Mouse (Mus musculus) liver, adult 2 months (tissue): Measurements from ENCODE around the gene Cercam.

ENCODE experiments used
- CTCF ChIP-seq: fragments of 200-500 bp; IDR thresholded peaks from 2 replicates; pipeline ENCODE4 v1.5.1; 2011; ENCODE audit warnings: low read depth, low read length, control low read depth
- POLR2A ChIP-seq: fragments of 200-500 bp; IDR thresholded peaks from 2 replicates; pipeline ENCODE4 v1.6.1; 2011; ENCODE audit warnings: low read length, control low read depth; ENCODE audit not compliant: insufficient read depth; ENCODE audit errors: extremely low read depth

- TF ChIP-seq POLR2A: no peak
- no peak for TF ChIP-seq CTCF
Observed at GRCm38 (mm10) chr2:29872581-29873295, 3.8 kb downstream of the Cercam start.
